Mouse (Mus musculus) 3134 (cell line): ENCODE measurements around the gene Scn2b.

ENCODE experiments used
- DNase-seq: peaks from one replicate; pipeline ENCODE4 v3.0.0-alpha.2; 2011; ENCODE audit warnings: low spot score; ENCODE audit not compliant: insufficient read length; ENCODE audit errors: extremely low read depth

Scn2b gene

DNA sequence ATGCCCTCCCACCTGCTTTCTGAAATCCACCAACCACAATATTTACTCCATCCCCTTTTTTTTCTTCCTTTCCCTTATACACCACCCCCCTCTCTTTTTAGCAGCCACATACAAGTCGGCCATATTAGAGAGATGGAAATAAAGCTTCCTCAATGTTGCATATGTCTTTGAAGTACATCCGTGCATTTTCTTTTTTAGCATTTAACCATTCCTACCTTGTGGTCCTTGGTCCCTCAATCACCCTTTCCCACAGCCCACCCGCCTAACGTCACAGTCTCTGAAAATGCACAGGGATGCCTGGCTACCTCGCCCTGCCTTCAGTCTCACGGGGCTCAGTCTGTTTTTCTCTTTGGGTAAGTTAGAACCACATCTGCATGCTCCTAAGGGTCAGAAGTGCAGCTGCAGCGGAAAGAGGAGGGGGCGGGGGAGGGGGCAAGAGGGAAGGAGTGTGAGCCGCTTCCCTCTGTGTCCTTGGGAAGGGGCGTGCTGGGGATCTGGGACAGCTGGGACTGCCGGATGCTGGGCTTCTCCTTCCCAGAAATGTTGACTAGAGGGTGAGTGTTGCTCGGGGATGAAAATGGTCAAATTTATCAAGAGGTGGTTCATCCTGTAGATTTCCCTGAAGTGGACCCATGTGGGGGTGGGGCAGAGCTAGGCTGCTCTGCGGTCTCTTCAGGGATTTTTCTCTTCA is at the start of gene Scn2b:
TSS of gene Scn2b (plus strand) at position 42 of the 691 bp plus-strand sequence.
- no peak for DNase-seq

DNA sequence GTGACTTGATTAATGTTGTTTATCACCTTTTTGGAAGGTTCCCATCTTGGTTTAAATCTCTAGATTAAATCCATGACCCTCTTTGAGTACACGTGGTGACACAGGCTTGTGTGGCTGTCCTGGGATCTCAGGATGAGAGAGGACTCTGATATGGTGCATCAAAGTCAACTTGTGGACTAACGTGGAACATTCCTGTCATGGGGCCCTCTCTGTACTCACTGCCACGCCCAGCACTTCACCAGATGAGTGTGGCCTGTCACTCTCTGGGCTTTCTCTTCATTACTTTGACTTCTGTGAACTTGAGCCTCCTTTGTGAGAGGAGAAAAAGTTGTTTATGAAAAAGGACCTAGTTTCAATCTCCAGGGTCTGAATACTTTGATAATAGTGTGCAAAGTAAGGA is 45.8 kb upstream of the Scn2b start:
- DNase-seq, result no peak

DNA sequence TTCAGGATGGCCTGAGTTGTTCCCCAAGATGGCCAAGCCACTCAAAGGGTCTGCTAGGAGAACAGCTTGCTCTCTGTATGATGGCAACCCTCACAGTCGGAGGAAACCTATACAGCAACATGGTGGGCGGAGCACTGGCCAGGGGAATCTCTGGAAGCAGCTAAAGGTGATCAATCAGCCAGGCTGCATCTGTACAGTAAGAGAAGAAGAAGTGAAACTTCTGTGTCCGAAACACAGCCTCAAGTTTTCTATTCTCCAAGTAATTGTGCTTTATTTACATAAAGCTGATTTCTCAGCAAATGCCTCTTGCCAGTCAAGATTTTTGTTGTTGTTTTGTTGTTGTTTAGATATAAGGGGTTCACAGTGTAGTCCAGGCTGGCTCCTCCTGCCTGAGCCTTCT is 39.7 kb upstream of the Scn2b start:
- no peak for DNase-seq

DNA sequence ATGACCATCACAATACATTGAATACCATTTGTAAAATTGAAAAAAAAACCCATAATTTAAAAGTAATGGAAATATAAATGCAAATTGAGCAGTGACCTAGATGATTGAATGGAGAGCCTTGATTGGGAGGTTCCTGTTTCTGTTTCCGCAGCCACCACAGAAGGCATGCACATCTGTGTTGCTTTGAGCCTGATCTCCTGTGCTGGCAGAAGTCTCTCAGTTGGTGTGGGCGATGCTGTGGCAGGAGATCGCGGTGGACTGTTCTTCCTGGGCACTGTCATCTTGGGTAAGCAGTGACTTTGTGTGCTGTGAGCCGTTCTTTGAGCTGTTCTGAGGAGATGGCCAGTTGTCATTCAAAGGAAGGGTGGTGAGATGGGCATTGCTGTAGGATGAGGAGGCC is 38.6 kb upstream of the Scn2b start, which contains the start of gene Jaml:
TSS of gene Jaml (plus strand) at position 173 of the 400 bp plus-strand sequence.
- no peak for DNase-seq

DNA sequence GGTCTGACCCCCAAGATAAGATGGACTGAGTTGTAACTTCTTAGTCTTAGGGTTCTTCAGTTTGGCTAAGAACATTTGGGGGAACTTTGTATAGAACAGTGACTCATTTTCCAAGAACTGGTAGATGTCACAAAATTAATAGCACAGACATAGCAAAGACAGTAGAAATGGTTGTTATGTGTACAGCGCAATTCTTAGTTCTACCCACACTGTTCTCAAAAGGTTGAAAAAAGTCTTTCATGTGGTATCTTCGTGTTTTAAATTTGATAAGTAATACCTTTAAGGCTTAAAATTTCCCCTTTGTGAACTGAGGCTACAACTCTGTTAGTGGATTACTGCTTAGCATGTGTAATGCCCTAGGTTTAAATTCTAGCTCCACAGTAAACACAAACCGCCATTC is 34.5 kb upstream of the Scn2b start:
- DNase-seq, result no peak

DNA sequence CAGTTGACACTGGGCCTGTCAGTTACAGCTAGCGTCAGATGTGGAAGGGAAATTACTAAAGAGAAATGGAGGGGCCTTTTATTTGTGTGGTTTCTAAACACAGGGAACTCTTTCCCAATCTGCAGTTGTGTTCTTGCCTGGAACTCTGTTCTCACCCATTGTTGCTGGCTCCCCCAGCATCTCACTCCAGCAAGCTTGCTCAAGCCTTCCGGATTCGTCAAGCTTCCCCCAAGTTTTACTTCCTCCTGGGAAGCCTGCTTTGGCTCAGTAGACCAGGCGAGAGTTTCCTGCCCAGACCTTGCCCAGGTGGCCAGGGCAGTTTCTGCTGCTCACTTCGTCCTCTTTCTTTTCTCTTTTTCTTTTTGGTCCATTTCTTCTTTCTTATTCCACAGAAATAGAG is 33.0 kb upstream of the Scn2b start:
- DNase-seq, result no peak

DNA sequence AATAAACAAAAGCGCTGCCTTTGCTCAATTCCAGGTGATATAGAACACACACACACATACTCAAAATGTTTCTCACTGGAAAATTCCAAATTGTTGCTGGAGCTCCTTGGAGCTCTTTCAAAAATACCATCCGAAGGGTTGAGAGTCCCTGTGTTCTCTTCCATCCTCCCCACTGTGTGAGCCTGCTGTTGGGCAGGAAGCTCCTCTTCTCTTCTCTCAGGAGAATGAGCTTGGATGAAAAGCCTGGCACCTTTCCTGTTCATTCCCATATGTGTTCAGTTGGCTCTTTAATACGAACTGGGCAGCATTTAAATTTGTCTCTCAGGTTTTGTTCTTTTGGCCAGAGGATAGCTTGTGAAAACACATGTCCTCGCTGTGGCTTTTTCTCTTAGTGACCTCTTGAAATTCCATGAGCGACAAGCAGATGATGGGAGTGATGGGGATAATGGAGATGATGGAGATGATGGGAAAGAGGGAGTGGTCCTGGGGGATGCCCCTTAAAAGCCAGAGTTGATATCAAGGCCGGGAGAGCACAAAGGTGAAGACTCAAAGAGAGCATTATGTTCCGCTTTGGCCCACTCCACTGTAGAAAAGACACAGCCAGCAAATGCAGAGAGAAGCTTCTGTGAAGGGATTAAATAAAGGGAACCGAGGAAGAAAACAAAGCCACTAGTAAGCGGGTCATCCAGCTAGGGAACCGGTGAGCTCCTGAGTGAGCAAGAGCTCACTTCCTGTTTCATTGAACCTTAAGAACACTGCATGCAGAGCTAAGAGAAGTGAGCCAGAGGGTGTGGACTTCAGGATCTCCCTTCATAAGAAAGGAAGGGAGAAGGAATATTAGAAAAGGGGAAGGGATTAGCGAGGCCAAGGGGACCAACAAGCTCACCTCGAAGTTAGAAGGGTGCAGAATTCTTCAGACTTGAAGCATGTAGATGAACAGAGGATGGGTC is 31.6 kb upstream of the Scn2b start:
- no peak for DNase-seq

DNA sequence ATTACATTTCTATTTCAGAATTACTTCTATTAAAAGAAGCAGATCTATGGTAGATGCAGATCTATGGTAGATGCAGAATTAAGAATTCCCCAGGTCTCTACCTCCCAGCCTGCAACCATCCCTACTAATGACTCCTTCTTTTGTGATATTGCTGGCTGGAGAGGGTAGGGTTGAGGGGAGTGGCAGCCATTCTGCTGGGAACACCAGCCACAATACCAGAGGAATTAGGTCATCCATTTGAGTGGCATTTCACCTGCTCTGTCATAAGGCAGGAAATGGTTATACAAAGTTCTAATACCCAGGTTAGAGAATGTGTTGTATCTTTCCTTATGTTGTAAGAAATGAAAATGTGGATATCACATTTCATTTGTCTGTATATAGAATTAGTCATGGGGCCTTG is 29.5 kb upstream of the Scn2b start:
- no peak for DNase-seq

DNA sequence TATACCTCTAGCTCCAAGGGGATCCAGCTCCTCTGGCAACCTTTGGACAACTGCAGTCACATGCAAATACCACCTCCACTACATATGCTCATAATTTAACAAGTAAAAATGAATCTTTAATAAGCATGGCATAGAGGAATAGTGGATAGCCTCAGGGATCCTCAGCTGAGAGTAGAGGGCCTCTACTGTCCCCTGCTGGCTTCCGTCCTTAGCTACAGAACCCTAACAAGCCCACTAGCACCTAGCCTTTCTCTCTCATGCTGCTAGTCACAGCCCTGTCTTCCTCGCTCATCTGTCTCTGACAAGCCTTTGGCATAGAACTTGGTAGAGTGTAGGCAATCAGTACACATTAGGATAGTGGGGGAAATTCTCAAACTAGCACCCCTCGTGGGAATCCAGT is 26.8 kb upstream of the Scn2b start:
- no peak for DNase-seq

DNA sequence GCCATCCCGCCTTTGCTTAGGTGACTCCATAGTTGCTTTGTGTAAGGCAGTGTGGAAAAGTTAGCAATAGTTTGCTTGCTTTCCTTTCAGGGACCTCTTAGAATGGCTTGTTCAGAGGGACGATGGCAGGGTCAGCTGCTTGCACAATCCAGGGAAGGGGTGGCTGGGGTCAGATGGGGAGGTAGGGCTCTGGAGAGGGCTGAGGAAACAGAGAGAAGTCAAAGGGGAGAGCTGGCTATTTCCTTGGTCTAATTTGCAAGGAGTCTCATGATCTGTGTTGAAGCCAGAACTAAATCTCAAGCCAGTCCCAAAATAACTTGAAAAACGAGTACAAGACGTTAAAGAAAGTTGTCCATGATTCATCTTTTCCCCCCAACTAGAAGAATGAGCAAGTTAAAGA is 24.9 kb upstream of the Scn2b start:
- no peak for DNase-seq

DNA sequence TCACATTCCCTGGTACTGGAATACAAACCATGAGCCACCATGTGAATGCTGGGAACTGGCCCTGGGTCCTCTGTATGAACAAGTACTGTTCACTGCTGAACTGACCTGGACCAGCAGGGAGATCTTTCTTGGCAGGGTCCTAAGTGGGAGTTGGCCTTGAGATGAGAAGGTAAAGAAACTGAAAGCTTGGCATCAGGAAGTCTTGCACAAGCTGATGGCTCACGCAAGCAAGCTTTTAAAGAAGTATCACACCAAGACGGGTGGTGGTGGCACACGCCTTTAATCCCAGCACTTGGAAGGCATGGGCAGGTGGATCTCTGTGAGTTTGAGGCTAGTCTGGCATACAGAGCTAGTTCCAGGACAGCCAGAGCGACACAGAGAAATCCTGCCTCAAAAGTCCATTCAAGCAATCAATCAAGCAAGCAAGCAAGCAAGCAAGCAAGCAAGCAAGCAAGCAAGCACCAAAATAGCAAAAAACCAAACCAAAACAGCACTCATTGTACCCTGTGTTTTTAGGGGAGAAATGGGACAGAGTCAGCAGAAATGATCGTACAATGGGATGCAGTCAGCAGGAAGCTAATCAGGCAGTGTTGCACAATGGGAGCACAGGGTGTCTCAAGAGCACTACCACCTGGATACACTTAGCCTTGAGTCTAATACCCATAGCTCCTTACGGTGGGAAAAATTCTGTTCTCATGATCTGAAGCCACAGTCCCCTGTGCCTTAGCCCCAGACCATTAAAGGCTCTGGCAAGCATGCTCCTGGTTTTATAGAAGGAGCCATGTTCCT is 22.2 kb upstream of the Scn2b start:
- DNase-seq, result no peak

DNA sequence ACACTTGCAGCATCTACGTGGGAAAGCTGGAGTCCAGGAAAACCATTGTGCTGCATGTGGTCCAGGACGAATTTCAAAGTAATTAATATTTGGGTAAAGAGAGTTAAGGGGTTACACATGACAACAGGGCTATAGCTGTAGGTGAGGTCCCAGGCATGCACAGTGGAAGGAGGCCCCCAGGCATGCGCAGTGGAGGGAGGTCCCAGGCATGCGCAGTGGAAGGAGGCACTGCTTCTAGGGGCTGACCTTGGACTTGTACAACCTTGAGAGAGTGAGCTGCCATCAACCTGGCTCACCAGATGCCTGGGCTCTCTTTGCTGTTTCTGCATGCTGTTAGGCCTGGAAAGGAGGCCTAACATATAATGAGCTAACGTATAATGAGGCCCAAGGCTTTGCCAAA is 19.7 kb upstream of the Scn2b start:
- DNase-seq, result no peak

DNA sequence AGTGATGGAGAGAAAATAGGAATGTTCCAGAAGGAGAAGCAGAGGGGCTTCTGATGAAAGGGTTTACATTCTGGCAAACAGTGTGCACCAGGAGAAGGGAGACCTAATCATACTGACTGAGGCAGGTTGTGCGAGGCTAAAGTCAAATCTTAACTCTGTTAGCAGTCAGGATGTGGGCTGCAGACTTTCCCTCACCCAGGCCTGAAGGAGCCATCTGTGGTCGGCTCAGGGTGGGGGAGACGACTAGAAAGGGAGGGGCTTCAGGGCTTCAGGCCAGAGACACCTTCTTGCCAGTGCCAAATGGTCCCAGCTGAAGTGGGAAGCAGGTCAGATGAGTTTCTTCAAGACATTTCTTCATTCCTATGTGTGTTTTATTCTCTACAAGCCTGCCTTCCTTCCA is 19.2 kb upstream of the Scn2b start:
- no peak for DNase-seq

DNA sequence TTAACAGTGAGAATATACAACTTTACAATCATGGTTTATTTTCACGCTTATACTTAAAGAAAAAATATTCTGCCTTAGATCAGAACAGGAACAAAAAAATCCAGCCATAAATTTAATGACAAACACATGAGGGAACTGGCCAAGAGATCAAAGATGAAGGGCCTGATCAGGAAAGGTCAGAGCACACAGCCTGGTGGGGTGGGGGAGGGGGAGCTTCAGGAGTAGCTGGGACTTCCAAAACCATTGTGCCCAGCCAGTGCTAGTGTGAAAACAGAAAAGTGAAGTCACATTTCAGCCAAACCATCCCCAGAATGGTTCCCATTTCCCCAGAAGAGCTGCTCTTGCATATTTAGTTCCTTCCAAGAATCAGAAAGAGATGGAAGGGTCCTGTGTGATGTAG is 15.1 kb upstream of the Scn2b start:
- DNase-seq, result no peak

DNA sequence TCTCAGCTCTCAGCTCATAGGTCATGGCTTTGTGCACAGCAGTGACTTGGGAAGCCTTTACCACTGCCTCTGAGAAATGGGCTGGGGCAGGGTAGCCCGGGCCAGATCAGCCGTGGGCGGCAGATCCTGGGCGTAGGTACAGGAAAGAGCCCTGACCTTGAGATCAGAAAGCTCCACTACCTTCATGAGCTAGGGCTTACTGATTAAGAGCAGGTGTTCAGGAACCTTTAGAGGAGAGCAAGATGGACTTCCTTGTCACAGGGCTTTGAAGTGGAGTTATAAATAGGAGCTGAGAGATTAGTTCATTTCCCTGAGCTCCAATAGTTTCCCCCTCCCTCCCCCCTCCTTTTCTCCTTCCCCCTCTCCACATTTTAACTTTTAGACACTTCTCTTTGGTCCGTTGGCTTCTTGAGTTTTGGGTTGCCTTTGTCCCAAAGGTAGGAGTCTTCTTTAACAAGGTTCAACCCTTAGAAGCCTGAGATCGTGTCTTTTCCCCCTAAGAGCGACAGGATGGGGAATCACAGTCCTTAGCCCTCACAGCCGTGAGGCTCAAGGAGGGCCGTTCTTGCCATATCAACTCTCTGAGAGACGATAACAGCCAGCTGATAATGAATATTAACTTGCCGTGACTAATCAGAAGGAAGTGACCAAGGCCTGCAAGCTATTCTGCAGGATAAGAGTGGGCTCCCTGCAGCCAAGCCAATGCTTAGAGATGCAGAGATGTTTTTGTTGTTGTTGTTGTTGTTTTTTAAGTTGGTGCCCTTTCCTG is 14.2 kb upstream of the Scn2b start:
- no peak for DNase-seq

DNA sequence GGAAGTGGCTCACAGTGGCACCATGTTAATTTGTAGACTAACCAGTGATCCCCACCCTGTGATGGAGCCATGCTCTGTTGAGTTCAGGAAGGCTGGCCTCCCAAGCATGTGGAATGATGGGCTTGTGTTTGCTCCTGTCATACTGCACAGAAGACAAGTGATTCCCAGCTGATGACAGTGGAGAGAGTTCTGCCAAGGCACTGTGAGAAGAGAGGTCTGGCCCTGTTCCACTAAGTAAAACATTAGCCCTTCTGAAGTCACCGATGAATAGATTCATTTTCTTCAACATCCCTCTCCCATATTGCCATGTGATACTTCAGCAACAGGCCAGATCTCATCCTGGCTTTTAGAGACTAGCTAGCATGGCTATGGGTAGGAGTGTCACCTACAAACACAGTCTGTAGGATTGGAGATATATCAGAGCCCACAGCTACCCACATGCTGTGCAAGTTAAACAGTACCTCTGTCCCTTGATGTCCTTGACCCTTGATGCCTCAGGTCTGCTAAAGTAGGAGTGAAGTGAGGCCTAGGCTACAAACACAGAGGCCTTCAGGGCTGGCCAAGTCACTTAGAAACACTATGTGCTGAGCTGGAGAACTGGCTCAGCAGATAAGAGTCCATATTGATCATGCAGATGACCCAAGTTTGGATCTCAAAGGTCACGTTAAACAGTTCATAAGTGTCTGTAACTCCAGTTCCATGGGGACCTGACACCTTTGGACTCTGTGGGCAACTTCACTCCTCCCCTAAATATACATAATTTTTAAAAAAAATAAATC is 11.8 kb upstream of the Scn2b start:
- DNase-seq, result no peak

DNA sequence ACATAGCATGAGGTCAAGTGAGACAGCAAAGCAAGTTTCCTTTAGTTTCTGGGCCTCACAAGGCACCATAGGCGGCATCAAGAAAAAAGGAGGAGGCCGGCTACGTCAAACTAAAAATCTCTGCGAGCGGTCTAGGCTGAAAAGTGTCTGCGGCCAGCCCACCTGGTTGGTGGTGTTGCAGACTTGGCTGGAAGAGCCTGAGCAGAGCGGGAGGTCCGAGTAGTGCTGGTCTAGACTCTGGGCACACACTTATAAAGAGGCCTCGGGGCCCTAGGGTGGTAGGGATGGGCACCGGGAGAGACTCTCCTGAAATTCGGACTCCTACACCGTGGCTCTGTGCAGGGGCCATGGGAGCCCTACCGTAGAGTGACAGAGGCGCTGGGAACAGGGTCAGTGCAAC is 1.9 kb upstream of the Scn2b start:
- no peak for DNase-seq

DNA sequence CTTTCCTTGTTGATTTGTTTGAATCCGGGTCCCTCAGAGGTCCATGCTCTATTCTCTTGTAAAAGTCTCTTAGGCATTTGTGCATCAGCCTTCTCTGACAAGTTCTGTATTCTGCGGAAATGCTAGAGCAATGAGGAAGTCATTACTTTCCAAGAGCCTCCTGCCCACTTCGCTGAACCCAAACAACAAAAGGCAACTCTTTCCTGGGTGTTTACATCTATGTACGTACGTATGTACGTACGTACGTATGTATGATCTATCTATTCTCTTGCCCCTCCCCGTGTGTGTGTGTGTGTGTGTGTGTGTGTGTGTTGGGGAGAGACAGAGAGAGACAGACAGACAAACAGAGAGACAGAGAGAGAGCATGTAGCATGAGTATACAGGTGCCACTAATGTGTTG is 763 bp upstream of the Scn2b start:
- DNase-seq, result no peak

DNA sequence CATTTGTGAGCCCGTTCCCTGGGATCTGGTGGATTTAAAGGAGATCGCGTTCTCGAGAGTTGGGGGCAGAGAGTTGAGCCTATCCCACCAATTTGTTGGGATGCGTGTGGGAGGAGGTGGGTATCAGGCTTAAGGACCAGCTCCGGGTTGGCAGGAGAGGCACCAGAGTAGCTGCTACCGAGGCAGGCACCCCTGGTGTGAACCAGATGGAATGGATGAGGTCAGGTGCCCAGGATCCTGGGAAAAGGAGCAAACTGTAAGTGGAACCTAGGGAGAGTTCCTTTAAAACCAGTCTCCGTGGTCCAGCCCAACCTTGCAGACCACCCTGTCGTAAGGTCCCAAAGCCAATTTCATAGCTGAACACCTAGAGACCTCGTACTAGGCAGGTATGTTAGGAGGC is 970 bp downstream of the Scn2b start:
- no peak for DNase-seq
